Mouse (Mus musculus): ENCODE data around the gene Stxbp6. TPM values are rescaled to one million over a fixed set of nuclear protein-coding genes. Genes with fewer than 3 reads are reported as not detected.

Gene Stxbp6
- polyA plus RNA-seq, 1 experiment = 6.1 TPM

- H3K4me3 ChIP-seq (ENCODE audit: control insufficient read depth, low read depth, low read length) = no peak overlapping the region
- no peaks in the 10 kb centered on the region for H3K27me3 ChIP-seq (ENCODE audit: control insufficient read depth, insufficient read depth, low read length)
- no peaks in the 10 kb centered on the region for H3K4me1 ChIP-seq (ENCODE audit: control insufficient read depth, insufficient read depth, low read length)
- no peak for TF ChIP-seq CTCF (IDR thresholded peaks at IDR 0.05; ENCODE audit: control insufficient read depth, insufficient read depth, insufficient replicate concordance, low read depth, low read length)
- TF ChIP-seq POLR2A (IDR thresholded peaks at IDR 0.05; ENCODE audit: control insufficient read depth, low read depth, low read length) = no peak
- H3K36me3 ChIP-seq (ENCODE audit: control insufficient read depth, insufficient read depth, low read length) = no peaks in the 10 kb centered on the region
- no peak overlapping the region for H3K27ac ChIP-seq (ENCODE audit: control insufficient read depth, insufficient read depth, low read depth, low read length)
Observed at GRCm38 (mm10) chr12:44996897-44997296, 77.6 kb downstream of the Stxbp6 start.

DNA sequence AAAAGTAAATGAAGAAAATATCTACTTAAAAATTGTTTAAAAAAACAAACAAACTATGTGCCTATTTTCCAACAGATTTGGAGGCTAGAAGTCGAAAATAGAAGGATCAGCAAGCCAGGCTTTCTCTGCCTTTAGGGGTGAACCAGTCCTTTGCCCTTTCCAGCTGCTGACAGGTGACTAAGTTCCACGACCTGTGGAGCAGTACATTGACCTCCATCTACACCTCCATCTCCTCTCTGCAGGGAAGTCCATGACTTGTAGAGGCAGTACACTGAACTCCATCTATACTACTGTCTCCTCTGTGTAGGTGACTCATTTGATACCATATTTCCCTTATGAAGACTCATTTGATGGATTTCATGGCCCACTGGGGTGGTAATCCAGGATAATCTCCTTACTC, 78.2 kb downstream of the Stxbp6 start:
- no peak overlapping the region for H3K27ac ChIP-seq (ENCODE audit: control insufficient read depth, insufficient read depth, low read depth, low read length)
- TF ChIP-seq CTCF (IDR thresholded peaks at IDR 0.05; ENCODE audit: control insufficient read depth, insufficient read depth, insufficient replicate concordance, low read depth, low read length) = no peak
- TF ChIP-seq POLR2A (IDR thresholded peaks at IDR 0.05; ENCODE audit: control insufficient read depth, low read depth, low read length) = no peak
- H3K27me3 ChIP-seq (ENCODE audit: control insufficient read depth, insufficient read depth, low read length) = no peaks in the 10 kb centered on the region

DNA sequence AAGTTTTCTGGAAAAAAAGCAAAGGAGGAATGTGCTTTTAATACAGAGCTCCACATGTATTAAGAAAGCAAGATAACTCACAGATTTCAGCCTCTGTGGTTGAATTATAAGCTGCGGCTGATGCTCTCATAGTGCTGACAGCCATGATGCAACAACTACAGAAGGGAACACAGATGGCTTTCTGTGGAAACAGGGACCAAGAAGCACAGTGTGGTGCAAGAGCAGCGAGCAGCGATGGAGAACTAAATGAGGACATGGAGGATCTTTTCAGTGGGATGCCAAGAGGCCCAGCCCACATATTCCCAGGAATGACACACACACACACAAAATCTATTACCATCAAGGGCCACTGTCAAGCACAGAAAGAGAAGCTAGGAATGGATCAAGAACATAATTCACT, 81.1 kb downstream of the Stxbp6 start:
- TF ChIP-seq POLR2A (IDR thresholded peaks at IDR 0.05; ENCODE audit: control insufficient read depth, low read depth, low read length) = no peak
- no peak for TF ChIP-seq CTCF (IDR thresholded peaks at IDR 0.05; ENCODE audit: control insufficient read depth, insufficient read depth, insufficient replicate concordance, low read depth, low read length)
- Histone ChIP-seq H3K27me3 (ENCODE audit: control insufficient read depth, insufficient read depth, low read length) (no peaks in the 10 kb centered on the region), H3K27ac (ENCODE audit: control insufficient read depth, insufficient read depth, low read depth, low read length) (no peak overlapping the region), H3K4me1 (ENCODE audit: control insufficient read depth, insufficient read depth, low read length) (no peaks in the 10 kb centered on the region), H3K36me3 (ENCODE audit: control insufficient read depth, insufficient read depth, low read length) (no peaks in the 10 kb centered on the region), H3K4me3 (ENCODE audit: control insufficient read depth, low read depth, low read length) (no peak overlapping the region)

More for the DNA sequence above, 78.2 kb downstream of the Stxbp6 start:
- Histone ChIP-seq H3K4me3 (ENCODE audit: control insufficient read depth, low read depth, low read length) (no peak overlapping the region), H3K4me1 (ENCODE audit: control insufficient read depth, insufficient read depth, low read length) (no peaks in the 10 kb centered on the region), H3K36me3 (ENCODE audit: control insufficient read depth, insufficient read depth, low read length) (no peaks in the 10 kb centered on the region)

- no peak overlapping the region for H3K4me3 ChIP-seq (ENCODE audit: control insufficient read depth, low read depth, low read length)
- H3K27me3 ChIP-seq (ENCODE audit: control insufficient read depth, insufficient read depth, low read length) = no peaks in the 10 kb centered on the region
- no peak for TF ChIP-seq CTCF (IDR thresholded peaks at IDR 0.05; ENCODE audit: control insufficient read depth, insufficient read depth, insufficient replicate concordance, low read depth, low read length)
- TF ChIP-seq POLR2A (IDR thresholded peaks at IDR 0.05; ENCODE audit: control insufficient read depth, low read depth, low read length) = no peak
- no peak overlapping the region for H3K27ac ChIP-seq (ENCODE audit: control insufficient read depth, insufficient read depth, low read depth, low read length)
- H3K4me1 ChIP-seq (ENCODE audit: control insufficient read depth, insufficient read depth, low read length) = no peaks in the 10 kb centered on the region
- H3K36me3 ChIP-seq (ENCODE audit: control insufficient read depth, insufficient read depth, low read length) = no peaks in the 10 kb centered on the region
Observed at GRCm38 (mm10) chr12:44992847-44993246, 81.7 kb downstream of the Stxbp6 start.

- H3K4me3 ChIP-seq (ENCODE audit: control insufficient read depth, low read depth, low read length) = no peak overlapping the region
- H3K4me1 ChIP-seq (ENCODE audit: control insufficient read depth, insufficient read depth, low read length) = no peaks in the 10 kb centered on the region
- TF ChIP-seq POLR2A (IDR thresholded peaks at IDR 0.05; ENCODE audit: control insufficient read depth, low read depth, low read length) (no peak), CTCF (IDR thresholded peaks at IDR 0.05; ENCODE audit: control insufficient read depth, insufficient read depth, insufficient replicate concordance, low read depth, low read length) (no peak)
- H3K36me3 ChIP-seq (ENCODE audit: control insufficient read depth, insufficient read depth, low read length) = no peaks in the 10 kb centered on the region
- H3K27me3 ChIP-seq (ENCODE audit: control insufficient read depth, insufficient read depth, low read length) = no peaks in the 10 kb centered on the region
- H3K27ac ChIP-seq (ENCODE audit: control insufficient read depth, insufficient read depth, low read depth, low read length) = no peak overlapping the region
Observed at GRCm38 (mm10) chr12:44990379-44990778, 84.1 kb downstream of the Stxbp6 start.

DNA sequence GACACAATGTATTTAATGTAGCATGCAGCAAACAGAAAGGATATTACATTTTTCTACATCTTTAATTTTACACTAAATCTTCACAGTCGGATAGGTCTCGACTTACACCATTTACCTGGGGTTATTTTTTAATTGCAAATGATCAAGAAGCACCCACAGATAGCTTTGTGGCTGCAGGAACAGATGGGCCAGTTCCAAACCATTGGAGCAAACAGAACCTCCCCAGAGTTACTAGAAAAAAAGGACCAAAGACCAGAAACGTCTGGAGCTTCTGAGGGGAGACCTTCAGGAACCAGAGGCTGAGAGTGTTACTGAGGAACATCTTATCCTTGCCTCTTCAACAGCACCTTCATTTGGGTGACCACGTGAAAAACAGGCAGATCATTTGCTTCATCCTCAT, 85.5 kb downstream of the Stxbp6 start:
- H3K36me3 ChIP-seq (ENCODE audit: control insufficient read depth, insufficient read depth, low read length) = no peaks in the 10 kb centered on the region
- H3K4me1 ChIP-seq (ENCODE audit: control insufficient read depth, insufficient read depth, low read length) = no peaks in the 10 kb centered on the region
- H3K27ac ChIP-seq (ENCODE audit: control insufficient read depth, insufficient read depth, low read depth, low read length) = no peak overlapping the region
- TF ChIP-seq CTCF (IDR thresholded peaks at IDR 0.05; ENCODE audit: control insufficient read depth, insufficient read depth, insufficient replicate concordance, low read depth, low read length) (no peak), POLR2A (IDR thresholded peaks at IDR 0.05; ENCODE audit: control insufficient read depth, low read depth, low read length) (no peak)
- no peak overlapping the region for H3K4me3 ChIP-seq (ENCODE audit: control insufficient read depth, low read depth, low read length)
- no peaks in the 10 kb centered on the region for H3K27me3 ChIP-seq (ENCODE audit: control insufficient read depth, insufficient read depth, low read length)

GRCm38 (mm10) chr12:44987762-44988161, 86.7 kb downstream of the Stxbp6 start:
- no peak for TF ChIP-seq POLR2A (IDR thresholded peaks at IDR 0.05; ENCODE audit: control insufficient read depth, low read depth, low read length)
- no peak for TF ChIP-seq CTCF (IDR thresholded peaks at IDR 0.05; ENCODE audit: control insufficient read depth, insufficient read depth, insufficient replicate concordance, low read depth, low read length)
- Histone ChIP-seq H3K4me3 (ENCODE audit: control insufficient read depth, low read depth, low read length) (no peak overlapping the region), H3K4me1 (ENCODE audit: control insufficient read depth, insufficient read depth, low read length) (no peaks in the 10 kb centered on the region), H3K36me3 (ENCODE audit: control insufficient read depth, insufficient read depth, low read length) (no peaks in the 10 kb centered on the region), H3K27ac (ENCODE audit: control insufficient read depth, insufficient read depth, low read depth, low read length) (no peak overlapping the region), H3K27me3 (ENCODE audit: control insufficient read depth, insufficient read depth, low read length) (no peaks in the 10 kb centered on the region)

DNA sequence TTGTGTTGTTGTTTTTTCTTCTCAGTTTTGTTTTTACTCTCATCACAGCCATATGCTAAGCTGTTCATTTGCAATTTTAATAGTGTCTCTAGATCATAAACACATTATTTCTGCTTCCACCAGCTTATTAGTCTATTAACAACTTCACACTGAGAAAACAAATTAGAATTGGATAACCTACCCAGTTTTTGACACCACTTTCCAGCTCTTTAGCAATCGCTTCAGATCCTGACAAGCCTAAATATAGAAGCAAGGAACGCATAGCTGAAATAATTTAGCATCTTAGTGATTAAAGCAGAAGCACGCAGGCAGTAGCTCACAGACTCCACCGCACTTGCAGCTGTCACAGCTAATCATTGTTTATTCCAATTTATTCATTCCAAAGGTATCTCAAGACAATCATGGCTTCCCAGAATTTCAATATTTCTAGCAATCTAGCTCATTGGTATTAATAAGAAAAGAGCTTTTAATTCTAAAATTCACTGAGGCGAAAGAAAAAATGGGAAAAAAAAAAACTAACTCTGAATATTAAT, 95.1 kb downstream of the Stxbp6 start:
- no peaks in the 10 kb centered on the region for H3K4me1 ChIP-seq (ENCODE audit: control insufficient read depth, insufficient read depth, low read length)

More for the DNA sequence above, 95.1 kb downstream of the Stxbp6 start:
- TF ChIP-seq CTCF (IDR thresholded peaks at IDR 0.05; ENCODE audit: control insufficient read depth, insufficient read depth, insufficient replicate concordance, low read depth, low read length) (no peak), POLR2A (IDR thresholded peaks at IDR 0.05; ENCODE audit: control insufficient read depth, low read depth, low read length) (no peak)
- Histone ChIP-seq H3K4me3 (ENCODE audit: control insufficient read depth, low read depth, low read length) (no peak overlapping the region), H3K27ac (ENCODE audit: control insufficient read depth, insufficient read depth, low read depth, low read length) (no peak overlapping the region), H3K27me3 (ENCODE audit: control insufficient read depth, insufficient read depth, low read length) (no peaks in the 10 kb centered on the region), H3K36me3 (ENCODE audit: control insufficient read depth, insufficient read depth, low read length) (no peaks in the 10 kb centered on the region)

All from testis, adult 2 months (tissue).